Mouse (Mus musculus) CD8-positive naive resting alpha-beta T cell, adult 57 days (primary cell): Measurements from ENCODE around the gene Fam32a. TPM values are rescaled to one million over a fixed set of nuclear protein-coding genes. Genes with fewer than 3 reads are reported as not detected.

ENCODE experiments used
- total RNA-seq: library from RNA; stranded (reverse); gene quantifications from one replicate; pipeline ENCODE4 v1.2.4, GENCODE M21; 2023

Fam32a gene
- total RNA-seq: 57.5 TPM

DNA sequence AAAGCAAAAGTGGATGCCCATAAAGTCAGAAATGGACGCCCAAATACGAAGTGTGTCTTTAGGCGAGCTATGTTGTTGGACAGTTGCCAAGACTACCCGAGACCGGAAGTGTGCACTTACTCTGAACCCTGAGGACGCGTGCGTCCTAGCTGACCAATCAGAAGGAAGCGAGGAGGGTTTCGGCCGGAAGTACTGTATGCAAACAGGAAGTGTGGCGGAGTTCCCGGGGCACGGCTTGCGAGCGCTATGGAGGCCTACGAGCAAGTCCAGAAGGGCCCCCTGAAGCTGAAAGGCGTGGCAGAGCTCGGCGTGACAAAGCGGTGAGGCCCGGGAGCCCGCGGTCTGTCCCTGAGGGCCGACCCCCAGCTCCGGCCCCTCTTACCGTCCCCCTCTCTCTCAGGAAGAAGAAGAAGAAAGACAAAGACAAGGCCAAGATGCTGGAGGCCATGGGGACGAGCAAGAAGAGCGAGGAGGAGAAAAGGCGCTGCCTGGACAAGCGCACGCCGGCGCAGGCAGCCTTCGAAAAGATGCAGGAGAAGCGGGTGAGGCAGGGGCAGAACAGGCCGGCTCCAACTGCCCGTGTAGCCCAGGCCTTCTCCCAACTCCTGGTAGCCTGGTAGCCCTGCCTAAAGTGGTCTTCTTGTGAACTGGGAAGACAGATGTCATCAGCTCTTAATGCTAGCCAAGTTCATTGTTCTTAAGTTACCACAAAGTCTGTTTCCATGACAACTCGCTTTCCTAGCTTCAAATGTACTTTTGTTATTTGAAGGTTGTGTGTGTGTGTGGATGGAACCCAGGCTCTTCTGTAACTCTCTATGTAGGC is at the start of gene Fam32a:
Gene Fam32a (plus strand): TSS at position 190 of the 823 bp plus-strand sequence.

DNA sequence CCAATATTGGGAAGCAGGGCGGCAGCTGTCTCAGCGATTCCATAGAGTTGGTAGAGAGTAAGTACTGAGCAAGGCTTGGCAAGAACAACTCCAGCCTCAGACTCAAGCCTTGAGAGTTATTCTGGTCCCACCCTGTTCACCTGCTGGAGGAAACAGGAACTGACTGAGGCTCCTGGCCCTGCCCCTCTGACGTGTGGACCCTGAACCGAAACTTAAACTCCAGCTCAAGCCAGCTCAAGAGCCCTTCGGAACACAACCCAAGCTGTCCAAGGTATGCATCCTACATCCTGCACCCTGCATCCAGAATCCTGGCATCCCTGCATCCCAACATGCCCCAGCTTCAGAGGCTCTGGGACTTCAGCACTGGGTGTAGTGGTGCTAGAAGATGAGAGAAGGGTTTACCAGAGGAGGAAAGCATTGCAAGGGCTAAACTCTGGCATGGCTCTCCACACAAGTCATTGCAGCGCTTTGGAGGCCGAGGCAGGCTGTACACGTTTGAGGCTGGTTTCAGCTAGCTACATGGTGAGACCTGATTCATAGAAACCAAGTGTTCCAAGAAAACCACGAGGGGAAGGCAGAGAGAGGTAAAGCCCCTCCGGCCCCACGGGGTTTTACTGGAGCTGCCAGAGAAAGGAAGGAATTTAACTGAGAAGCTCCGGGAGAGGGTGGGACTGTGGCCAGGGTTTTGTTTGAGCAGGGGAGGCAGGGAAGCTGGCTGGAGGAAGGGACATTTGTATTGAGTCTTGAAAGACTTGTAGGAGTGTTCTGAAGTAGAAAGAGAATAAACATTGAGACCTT is 29.9 kb upstream of the Fam32a start, which contains the start of gene Hsh2d:
Gene Hsh2d (plus strand): TSS at position 222 of the 798 bp plus-strand sequence.

DNA sequence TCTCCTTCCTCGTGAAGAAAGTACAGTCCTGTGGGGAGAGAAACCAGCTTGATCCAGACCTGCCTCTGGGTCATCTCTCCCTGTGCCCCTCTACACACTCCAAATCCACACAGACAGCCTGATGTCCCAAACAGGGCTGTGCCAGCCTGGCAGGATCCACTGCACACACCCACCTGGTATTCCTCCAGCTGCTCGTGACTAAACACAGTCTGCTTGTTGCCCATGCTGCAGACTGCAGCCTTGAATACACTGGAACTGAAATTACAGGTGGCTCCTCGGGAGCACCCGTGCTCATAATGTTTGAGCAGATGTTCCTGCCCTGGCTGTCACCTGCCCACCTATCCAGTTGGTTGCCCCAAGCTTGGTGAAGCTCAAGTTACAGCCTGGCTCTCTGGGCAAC is 6.8 kb upstream of the Fam32a start, which contains the start of gene Cib3:
Gene Cib3 (minus strand): TSS at position 87 of the 400 bp plus-strand sequence.

DNA sequence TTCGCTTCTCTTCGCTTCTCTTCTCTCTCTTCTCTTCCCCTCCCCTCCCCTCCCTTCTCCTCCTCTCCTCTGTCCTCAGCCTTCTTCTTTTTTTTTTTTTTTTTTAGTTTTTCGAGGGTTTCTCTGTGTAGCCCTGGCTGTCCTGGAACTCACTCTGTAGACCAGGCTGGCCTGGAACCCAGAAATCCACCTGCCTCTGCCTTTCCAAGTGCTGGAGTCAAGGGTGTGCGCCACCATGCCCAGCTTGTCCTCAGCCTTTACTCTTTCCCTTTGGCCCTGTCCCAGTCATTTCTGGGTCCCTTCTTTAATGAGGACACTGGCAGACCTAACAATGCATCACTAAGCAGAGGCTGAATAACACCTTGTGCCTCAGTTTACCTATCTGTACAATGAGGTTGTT is 6.0 kb upstream of the Fam32a start, which contains the start of gene Gm11034:
Gene Gm11034 (minus strand): TSS at position 101 of the 400 bp plus-strand sequence.

DNA sequence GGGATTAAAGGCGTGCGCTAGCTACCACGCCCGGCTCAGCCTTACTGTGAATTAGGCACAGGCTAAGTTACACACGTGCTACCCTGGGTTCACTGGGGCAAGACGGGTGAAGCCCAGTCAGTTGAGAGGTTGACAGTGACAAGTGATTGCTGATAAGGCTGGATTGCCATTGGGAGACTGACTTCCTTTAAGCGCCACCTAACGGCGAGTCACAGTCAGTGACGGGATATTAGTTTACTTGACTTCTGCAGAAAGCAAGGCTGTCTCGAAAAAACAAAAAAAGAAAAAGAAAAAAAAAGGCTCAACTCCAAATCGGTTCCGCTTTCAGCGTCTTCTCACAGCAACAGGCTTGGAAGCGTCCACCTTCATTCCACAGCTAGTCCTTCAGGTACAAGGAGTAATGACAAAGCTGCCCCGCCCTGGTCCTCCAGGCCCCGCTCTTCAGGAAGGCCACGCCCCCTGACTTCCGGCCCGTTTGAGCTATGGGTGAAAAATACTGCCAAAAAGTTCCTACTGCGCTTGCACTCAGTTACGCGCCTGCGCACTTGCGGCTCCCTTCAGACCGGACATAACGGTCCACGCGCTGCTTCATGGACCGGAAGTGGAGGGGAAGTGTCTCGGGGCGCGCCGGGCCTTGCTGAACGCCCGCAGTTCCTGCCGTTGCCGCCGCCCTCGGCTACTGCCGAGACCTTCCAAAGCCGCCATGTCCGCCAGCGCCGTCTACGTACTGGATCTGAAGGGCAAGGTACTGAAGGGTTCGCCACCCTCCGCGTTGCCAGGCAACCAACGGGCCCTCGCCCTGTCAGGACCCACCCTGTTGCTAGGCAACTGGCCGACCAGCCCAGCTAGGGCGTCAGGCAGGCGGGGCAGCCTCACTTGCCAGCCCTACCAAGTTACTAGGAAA is 20.2 kb downstream of the Fam32a start, which contains the start of gene Ap1m1:
Gene Ap1m1 (plus strand): TSS at position 520 of the 904 bp plus-strand sequence.

Other genes starting within 250 kb of the Fam32a start
- gene Cyp4f18, start 210.1 kb upstream of the Fam32a start, total RNA-seq: 11.6 TPM
- gene Olfr372, start 178.5 kb upstream of the Fam32a start, total RNA-seq: not detected
- gene Olfr373, start 136.6 kb upstream of the Fam32a start, total RNA-seq: not detected
- not detected for gene Olfr374, start 112.7 kb upstream of the Fam32a start, total RNA-seq
- 130 TPM for gene Tpm4, start 84.8 kb upstream of the Fam32a start, total RNA-seq
- gene Rab8a, start 58.5 kb upstream of the Fam32a start, total RNA-seq: 162 TPM
- gene Hsh2d, start 30.1 kb upstream of the Fam32a start, total RNA-seq: 20.4 TPM
- not detected for gene Cib3, start 6.9 kb upstream of the Fam32a start, total RNA-seq
- not detected for gene Gm11034, start 6.1 kb upstream of the Fam32a start, total RNA-seq
- 135 TPM for gene Ap1m1, start 20.3 kb downstream of the Fam32a start, total RNA-seq
- gene Gm10282, start 85.5 kb downstream of the Fam32a start, total RNA-seq: 13.7 TPM
- gene Klf2, start 99.3 kb downstream of the Fam32a start, total RNA-seq: 3,950 TPM
- gene Eps15l1, start 201.7 kb downstream of the Fam32a start, total RNA-seq: 101 TPM
- 0.77 TPM for gene Calr3, start 224.1 kb downstream of the Fam32a start, total RNA-seq
- 3.4 TPM for gene 1700030K09Rik, start 224.2 kb downstream of the Fam32a start, total RNA-seq